Mouse (Mus musculus) hindbrain, embryonic 10.5 days (tissue): Measurements from ENCODE around the gene Tjp3. TPM values are rescaled to one million over a fixed set of nuclear protein-coding genes. Genes with fewer than 3 reads are reported as not detected.

Experiments
- DNase-seq: peaks from one replicate; pipeline ENCODE4 v3.0.0-alpha.2; 2017; ENCODE audit warnings: low spot score
- H3K27ac ChIP-seq: fragments of 300-500 bp; sonication (generic); 2 replicates; pipeline ENCODE4 v1.5.1; 2016; ENCODE audit warnings: mild to moderate bottlenecking, moderate library complexity
- H3K27me3 ChIP-seq: fragments of 300-500 bp; sonication (generic); 2 replicates; pipeline ENCODE4 v1.6.1; 2016; ENCODE audit warnings: mild to moderate bottlenecking; ENCODE audit not compliant: poor library complexity, insufficient read depth, severe bottlenecking
- H3K36me3 ChIP-seq: fragments of 300-500 bp; sonication (generic); 2 replicates; pipeline ENCODE4 v1.6.1; 2016; ENCODE audit warnings: mild to moderate bottlenecking, moderate library complexity
- H3K4me1 ChIP-seq: fragments of 300-500 bp; sonication (generic); replicated peaks from 2 replicates; pipeline ENCODE4 v1.6.1; 2016; ENCODE audit warnings: mild to moderate bottlenecking
- H3K4me3 ChIP-seq: fragments of 300-500 bp; sonication (generic); 2 replicates; pipeline ENCODE4 v1.5.1; 2016; ENCODE audit warnings: mild to moderate bottlenecking, moderate library complexity
- H3K9me3 ChIP-seq: fragments of 300-500 bp; sonication (generic); 2 replicates; pipeline ENCODE4 v1.6.1; 2016; ENCODE audit warnings: mild to moderate bottlenecking, moderate library complexity
- WGBS: fragments of 180-500 bp; shearing (Covaris S2); methylation state at CpG from one replicate; pipeline ENCODE4 v1.1.7; 2016; 5-methylcytosine and 5-hydroxymethylcytosine counted together
- polyA plus RNA-seq: library from polyadenylated mRNA; unstranded; fragments of >200 nt; fragmentation: Nextera tagmentation; extraction: Ambion mirVana; gene quantifications from 2 replicates; pipeline ENCODE4 v1.2.1, GENCODE M21; 2016

The Tjp3 gene
- polyA plus RNA-seq, 1 experiment from 2014 or later: 7.0 TPM

DNA sequence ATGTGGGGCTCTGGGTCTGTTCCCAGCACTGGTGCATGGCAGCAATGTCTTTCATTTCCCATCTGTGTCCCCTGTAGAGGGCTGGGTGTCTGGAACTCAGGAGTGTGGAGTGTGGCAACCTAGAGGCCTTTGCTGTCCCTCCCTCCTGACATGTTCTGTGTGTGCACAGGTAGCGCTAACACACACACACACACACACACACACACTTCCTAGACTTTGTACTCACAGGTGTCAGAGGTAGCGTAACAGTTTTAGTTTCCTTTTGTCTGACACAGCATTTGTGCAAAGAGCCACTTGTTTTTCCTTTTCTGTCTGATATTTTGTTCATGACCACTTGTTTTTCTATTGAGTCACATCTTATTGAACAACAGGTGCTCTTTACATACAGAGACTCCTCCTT lies 43.6 kb downstream of the Tjp3 start:
- 90% methylated on average over 2 of the region's 2 CpGs for WGBS
- H3K27me3 ChIP-seq: peaks cover 100% of the 10 kb centered on the region

DNA sequence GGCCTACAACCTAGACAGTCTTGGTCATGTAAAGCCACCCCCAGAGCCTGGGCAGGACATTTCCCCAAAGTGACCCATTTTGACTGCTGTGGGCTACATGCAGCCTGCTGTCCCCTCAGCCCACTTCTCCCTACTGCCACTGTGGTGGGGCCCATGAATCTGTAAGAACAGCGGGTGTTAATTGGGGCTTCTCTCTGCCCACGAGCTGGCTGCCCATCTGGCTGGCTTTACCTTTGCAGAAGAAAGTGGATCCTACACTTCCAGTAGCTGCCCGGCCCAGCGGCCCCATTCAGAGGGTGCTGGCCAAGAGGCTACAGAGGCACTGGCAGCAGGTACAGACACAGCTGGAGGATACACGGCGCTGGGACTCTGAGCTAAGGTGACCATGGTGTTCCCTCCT lies 46.2 kb downstream of the Tjp3 start:
- WGBS: 93% methylated on average over 6 of the region's 6 CpGs
- H3K36me3 ChIP-seq: no peaks in the 10 kb centered on the region
- H3K4me3 ChIP-seq: no peak overlapping the region
- peaks cover 100% of the 10 kb centered on the region for H3K27me3 ChIP-seq
- no peak for DNase-seq
- peaks cover 40% of the 10 kb centered on the region for H3K4me1 ChIP-seq
- H3K27ac ChIP-seq: peak overlapping the region; percentile 54; the same call in 1 of the 2 replicates
- H3K9me3 ChIP-seq: no peaks in the 10 kb centered on the region

More for the DNA sequence above, 43.6 kb downstream of the Tjp3 start:
- peaks cover 54% of the 10 kb centered on the region for H3K4me1 ChIP-seq
- DNase-seq: no peak
- H3K27ac ChIP-seq: no peak overlapping the region
- H3K36me3 ChIP-seq: no peaks in the 10 kb centered on the region
- H3K9me3 ChIP-seq: no peaks in the 10 kb centered on the region
- H3K4me3 ChIP-seq: no peak overlapping the region

DNA sequence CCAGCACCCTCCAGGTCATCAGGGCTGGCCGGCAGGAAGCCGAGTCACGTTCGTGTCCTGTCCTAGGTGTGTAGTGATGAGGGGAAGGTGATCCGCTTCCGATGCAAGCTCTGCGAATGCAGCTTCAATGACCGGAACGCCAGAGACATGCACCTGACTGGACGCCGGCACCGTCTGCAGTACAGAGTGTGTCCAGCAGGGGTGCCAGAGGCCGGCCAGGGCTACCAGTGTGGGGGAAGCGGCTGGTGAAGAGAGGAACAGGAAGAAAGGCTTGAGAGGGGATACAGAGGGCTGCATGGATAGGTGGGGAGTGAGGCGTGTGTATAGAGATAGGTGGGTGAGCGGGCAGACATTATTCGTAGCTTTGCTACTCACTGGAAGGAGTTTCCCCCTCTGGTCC lies 46.8 kb downstream of the Tjp3 start:
- DNase-seq: peak; percentile 85
- peaks cover 40% of the 10 kb centered on the region for H3K4me1 ChIP-seq
- peak overlapping the region; percentile 7; the same call in 1 of the 2 replicates for H3K4me3 ChIP-seq
- WGBS: 10% methylated on average over 17 of the region's 17 CpGs
- peaks cover 100% of the 10 kb centered on the region for H3K27me3 ChIP-seq
- H3K36me3 ChIP-seq: no peaks in the 10 kb centered on the region
- peak overlapping the region; percentile 54; the same call in 1 of the 2 replicates for H3K27ac ChIP-seq
- no peaks in the 10 kb centered on the region for H3K9me3 ChIP-seq

DNA sequence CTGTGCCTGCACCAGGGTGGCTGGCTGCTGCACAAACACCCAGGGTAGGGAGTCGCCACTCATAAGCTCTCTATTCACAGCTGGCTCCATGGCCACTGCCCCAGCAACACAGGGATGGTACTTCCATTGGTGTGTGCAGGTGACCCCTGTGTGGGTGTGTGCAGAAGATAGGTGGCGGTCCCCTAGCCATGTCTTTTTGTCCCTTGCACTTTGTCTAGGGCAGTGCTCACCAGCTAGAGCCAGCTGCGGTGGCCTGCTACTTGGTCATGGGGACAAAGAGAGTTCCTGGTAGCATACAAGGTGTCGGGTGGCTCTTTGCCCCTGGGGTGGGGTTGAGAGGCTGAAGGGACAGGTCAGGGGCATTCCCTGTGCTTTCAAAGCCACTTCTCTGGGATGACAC lies 47.2 kb downstream of the Tjp3 start:
- H3K27me3 ChIP-seq: peaks cover 100% of the 10 kb centered on the region
- peak overlapping the region; percentile 7; the same call in 1 of the 2 replicates for H3K4me3 ChIP-seq
- H3K4me1 ChIP-seq: peaks cover 40% of the 10 kb centered on the region
- 83% methylated on average over 4 of the region's 4 CpGs for WGBS
- DNase-seq: no peak
- no peak overlapping the region for H3K27ac ChIP-seq
- no peaks in the 10 kb centered on the region for H3K36me3 ChIP-seq
- H3K9me3 ChIP-seq: no peaks in the 10 kb centered on the region

DNA sequence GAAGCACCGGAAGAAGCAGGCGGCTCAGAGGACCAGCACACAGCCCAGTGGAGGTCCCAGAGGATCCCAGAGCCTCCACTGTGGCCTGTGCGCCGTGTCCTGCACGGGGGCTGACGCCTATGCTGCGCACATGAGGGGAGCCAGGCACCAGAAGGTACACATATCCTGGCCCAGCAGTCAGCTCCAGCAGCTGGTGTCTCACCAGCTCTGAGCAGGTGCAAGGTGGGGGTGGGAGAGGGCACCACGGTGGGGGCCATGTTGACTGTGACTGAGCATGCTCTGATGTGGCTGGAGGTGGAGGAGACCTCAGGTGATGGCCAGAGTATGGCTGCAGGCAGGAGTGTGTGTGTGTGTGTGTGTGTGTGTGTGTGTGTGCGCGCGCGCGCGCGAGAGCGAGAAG lies 49.4 kb downstream of the Tjp3 start:
- H3K27me3 ChIP-seq: peaks cover 100% of the 10 kb centered on the region
- no peaks in the 10 kb centered on the region for H3K36me3 ChIP-seq
- H3K4me1 ChIP-seq: peaks cover 53% of the 10 kb centered on the region
- no peak for DNase-seq
- 92% methylated on average over 16 of the region's 16 CpGs for WGBS
- H3K27ac ChIP-seq: no peak overlapping the region
- no peak overlapping the region for H3K4me3 ChIP-seq
- no peaks in the 10 kb centered on the region for H3K9me3 ChIP-seq

DNA sequence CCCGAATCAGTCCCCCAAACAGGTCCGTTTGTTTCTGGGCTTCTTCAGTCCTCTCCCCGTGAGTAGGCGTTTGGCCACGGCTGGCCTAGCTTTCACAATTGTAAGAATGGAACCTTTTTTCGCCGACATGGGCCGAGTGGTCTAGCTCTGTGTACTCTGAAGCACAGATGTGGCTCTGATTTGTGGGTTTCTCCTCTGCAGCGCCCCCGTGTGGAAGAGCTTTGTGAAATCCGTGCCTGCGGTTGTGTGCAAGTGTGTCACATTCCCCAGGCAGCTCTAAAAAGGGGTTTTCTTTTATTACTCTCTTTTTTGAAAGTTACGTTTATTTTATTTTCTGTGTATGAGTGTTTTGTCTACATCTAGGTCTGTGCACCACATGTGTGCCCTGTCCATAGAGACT lies 50.5 kb downstream of the Tjp3 start:
- H3K36me3 ChIP-seq: no peaks in the 10 kb centered on the region
- peaks cover 56% of the 10 kb centered on the region for H3K4me1 ChIP-seq
- no peak overlapping the region for H3K4me3 ChIP-seq
- H3K27ac ChIP-seq: no peak overlapping the region
- 19% methylated on average over 13 of the region's 13 CpGs for WGBS
- DNase-seq: peak; percentile 79
- peaks cover 96% of the 10 kb centered on the region for H3K27me3 ChIP-seq
- no peaks in the 10 kb centered on the region for H3K9me3 ChIP-seq

DNA sequence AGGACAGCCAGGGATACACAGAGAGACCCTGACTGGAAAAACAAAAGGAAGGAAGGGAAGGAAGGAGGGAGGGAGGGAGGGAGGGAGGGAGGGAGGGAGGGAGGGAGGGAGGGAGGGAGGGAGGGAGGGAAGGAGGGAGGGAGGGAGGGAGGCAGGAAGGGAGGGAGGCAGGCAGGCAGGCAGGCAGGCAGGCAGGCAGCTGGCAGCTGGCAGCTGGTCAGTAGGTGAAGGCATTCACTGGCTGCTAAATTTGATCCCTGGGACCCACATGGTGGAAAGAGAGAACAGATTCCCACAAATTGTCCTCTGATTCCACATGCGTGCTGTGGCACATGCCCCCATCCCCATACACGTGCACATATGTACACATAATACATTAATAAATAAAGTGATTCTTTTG lies 52.8 kb downstream of the Tjp3 start:
- no peak overlapping the region for H3K4me3 ChIP-seq
- peaks cover 47% of the 10 kb centered on the region for H3K4me1 ChIP-seq
- 92% methylated on average over 2 of the region's 2 CpGs for WGBS
- no peak for DNase-seq
- peaks cover 74% of the 10 kb centered on the region for H3K27me3 ChIP-seq
- no peak overlapping the region for H3K27ac ChIP-seq
- 0 out of 2 replicates have a peak, but pooled peaks cover 5% of the 10 kb centered on the region for H3K36me3 ChIP-seq
- no peaks in the 10 kb centered on the region for H3K9me3 ChIP-seq

DNA sequence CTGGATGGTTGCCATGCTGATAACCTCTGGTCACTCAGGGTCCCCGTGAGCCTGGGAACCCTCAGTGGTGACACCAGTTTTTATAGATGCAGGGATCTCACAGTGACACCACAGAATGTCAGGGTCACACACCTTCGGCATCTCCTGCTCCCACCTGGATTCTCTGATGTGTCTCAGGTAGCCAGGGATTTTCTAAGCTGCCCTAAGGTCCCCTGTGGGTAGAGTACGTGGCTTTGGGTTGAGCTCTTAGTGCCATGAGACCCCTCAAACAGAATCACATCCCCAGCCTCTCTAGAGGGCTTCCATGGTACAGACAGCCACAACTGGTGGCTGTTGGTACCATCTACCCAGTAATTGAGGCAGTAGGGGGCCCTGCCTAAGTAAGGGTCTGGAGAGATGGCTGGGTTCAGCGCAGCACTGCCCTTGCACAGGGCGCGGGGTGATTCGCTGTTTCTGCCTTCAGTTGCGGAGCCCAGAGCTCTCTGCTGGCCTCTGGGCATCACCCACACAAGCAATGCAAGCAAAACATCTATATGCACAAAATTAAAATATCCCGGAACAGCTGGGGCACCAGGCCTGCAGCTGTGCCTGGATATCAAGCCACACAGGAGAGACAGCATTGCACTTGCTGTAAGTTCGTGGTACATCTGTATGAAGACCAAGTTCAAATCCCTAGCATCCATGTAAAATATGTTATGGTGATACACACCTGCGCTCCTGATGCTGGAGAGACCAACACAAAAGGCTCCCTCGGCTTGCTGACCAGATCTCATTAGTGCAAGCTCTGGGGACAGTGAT lies 54.7 kb downstream of the Tjp3 start:
- Histone ChIP-seq H3K27me3 (peaks cover 68% of the 10 kb centered on the region), H3K4me3 (peak overlapping the region; percentile 4; the same call in 1 of the 2 replicates), H3K27ac (no peak overlapping the region), H3K36me3 (0 out of 2 replicates have a peak, but pooled peaks cover 5% of the 10 kb centered on the region), H3K9me3 (no peaks in the 10 kb centered on the region), H3K4me1 (peaks cover 58% of the 10 kb centered on the region)
- DNase-seq: no peak
- 90% methylated on average over 12 of the region's 12 CpGs for WGBS

DNA sequence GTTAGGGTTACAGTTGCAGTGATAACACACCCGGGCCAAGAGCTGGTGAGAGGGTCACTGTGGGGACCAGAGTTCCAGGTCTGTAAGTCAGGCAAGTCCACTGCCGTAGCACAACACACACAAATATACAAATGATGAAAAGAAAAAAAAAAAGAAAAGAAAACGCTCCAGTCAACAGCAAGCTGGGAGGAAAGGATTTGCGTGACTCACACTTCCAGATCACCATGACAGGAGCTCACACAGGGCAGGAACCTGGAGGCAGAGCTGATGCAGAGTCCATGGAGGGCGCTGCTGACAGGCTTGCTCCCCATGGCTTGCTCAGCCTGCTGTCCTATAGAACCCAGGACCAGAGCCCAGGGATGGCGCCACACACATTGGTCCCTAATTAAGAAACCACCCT lies 57.2 kb downstream of the Tjp3 start:
- 86% methylated on average over 6 of the region's 6 CpGs for WGBS
- H3K4me3 ChIP-seq: peak overlapping the region; percentile 94; the same call in 1 of the 2 replicates
- peaks cover 68% of the 10 kb centered on the region for H3K27me3 ChIP-seq
- H3K4me1 ChIP-seq: peaks cover 66% of the 10 kb centered on the region
- H3K27ac ChIP-seq: no peak overlapping the region
- H3K36me3 ChIP-seq: 0 out of 2 replicates have a peak, but pooled peaks cover 5% of the 10 kb centered on the region
- H3K9me3 ChIP-seq: no peaks in the 10 kb centered on the region
- DNase-seq: no peak

DNA sequence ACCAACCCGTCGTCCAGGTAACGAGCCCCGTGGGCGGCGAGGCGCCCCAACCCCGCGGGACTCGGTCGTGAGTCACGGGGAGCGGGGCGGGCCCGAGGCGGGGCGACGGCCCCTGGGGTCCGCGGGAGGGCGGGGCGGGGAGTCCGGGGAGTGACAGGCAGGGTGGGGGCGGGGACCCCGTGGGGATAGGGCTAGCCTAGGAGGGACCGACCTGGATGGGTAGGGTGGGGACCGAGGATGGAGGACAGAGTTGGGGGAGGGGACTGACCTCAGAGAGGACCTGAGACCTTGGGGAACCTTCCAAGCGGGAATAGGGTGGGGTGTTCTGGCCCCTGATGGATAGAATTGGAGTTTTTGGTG lies 58.2 kb downstream of the Tjp3 start:
- Histone ChIP-seq H3K27ac (peak overlapping the region; percentile 93), H3K27me3 (peaks cover 68% of the 10 kb centered on the region), H3K4me1 (peaks cover 61% of the 10 kb centered on the region), H3K36me3 (0 out of 2 replicates have a peak, but pooled peaks cover 5% of the 10 kb centered on the region), H3K4me3 (peak overlapping the region; percentile 94), H3K9me3 (no peaks in the 10 kb centered on the region)
- WGBS: 1% methylated on average over 27 of the region's 28 CpGs
- DNase-seq: no peak

DNA sequence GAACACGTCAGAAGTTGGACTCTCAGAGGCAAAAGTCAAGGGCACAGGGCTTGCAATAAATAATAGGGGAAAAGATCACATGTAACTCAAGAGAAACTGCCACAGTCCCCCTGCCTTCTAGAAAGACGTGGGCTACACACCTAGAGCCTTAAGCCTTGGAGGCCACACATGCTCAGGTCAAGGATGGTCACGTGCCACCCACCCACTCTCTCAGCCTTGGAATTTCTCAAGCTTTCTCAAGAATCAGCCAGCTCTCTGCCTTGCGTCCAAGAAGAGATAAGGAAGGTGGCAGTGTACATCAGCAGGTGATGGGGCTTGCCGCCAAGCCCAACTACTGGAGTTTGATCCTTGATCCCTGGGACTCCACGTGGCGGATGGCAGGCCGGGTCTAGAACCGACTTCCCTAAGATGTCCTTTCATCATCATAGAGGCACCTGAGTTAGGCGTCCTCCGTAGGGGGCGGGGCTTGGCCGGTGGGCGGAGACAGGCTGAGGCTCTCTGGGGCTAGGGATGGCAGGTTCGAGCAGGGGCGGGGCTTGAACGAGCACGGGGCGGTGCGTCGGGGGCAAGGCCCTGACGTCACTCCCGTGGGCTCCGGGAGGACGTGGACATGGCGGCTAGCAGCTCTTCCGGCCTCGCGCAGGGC lies 58.7 kb downstream of the Tjp3 start, which contains the start of gene Zfr2:
Gene Zfr2, plus strand, starts transcription at position 576 of the 646 bp plus-strand sequence.
- peak; percentile 85 for DNase-seq
- Histone ChIP-seq H3K27me3 (peaks cover 63% of the 10 kb centered on the region), H3K4me1 (peaks cover 59% of the 10 kb centered on the region)

DNA sequence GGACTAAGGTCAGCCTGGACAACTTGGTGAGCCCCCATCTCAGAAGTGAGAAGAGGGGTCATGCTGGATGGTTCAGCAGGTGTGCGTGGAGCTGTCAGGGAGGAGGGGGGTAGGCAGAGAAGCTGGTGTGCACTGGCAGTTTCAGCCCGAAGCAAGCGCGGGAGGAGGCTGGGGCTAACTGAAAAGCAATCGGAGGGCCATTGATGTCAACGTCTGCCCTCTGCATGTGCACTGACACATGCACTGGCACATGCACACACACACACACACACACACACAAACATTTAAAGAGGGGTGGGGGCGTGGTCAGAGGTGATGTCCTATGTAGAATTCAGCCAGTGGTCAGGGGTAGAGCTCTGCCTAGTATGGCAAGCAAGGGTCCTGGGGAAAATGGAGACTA lies 59.9 kb downstream of the Tjp3 start:
- Histone ChIP-seq H3K9me3 (no peaks in the 10 kb centered on the region), H3K27ac (peak overlapping the region; percentile 70; the same call in 1 of the 2 replicates), H3K4me3 (peak overlapping the region; percentile 61), H3K36me3 (0 out of 2 replicates have a peak, but pooled peaks cover 5% of the 10 kb centered on the region), H3K4me1 (peaks cover 48% of the 10 kb centered on the region), H3K27me3 (peaks cover 52% of the 10 kb centered on the region)
- DNase-seq: no peak
- WGBS: 58% methylated on average over 7 of the region's 7 CpGs

More for the DNA sequence above, 58.7 kb downstream of the Tjp3 start, which contains the start of gene Zfr2:
- H3K4me3 ChIP-seq: peak within 1 kb of the TSS; percentile 94
- H3K9me3 ChIP-seq: no peaks in the 10 kb centered on the region
- 0 out of 2 replicates have a peak, but pooled peaks cover 5% of the 10 kb centered on the region for H3K36me3 ChIP-seq
- 10% methylated on average over 29 of the region's 29 CpGs for WGBS
- H3K27ac ChIP-seq: peak within 1 kb of the TSS; percentile 93
